Mouse (Mus musculus) ES-E14 (cell line): ENCODE results near the gene Hrg. TPM values are rescaled to one million over a fixed set of nuclear protein-coding genes. Genes with fewer than 3 reads are reported as not detected.
"Not testable (repeated sequence)": the region's sequence is repeated elsewhere in the genome, so short reads cannot be mapped to it uniquely, and the experiment has no call there.

ENCODE experiments used
- DNase-seq: peaks from one replicate; pipeline ENCODE4 v3.0.0-alpha.2; 2013; ENCODE audit warnings: low read depth, low spot score
- H3K27ac ChIP-seq: 2 replicates; pipeline ENCODE4 v1.5.1; 2012; ENCODE audit warnings: low read depth, mild to moderate bottlenecking, low read length, moderate library complexity, mixed read lengths; ENCODE audit not compliant: poor library complexity, insufficient read depth, severe bottlenecking
- H3K36me3 ChIP-seq: 2 replicates; pipeline ENCODE4 v1.6.1; 2012; ENCODE audit warnings: mild to moderate bottlenecking, low read length, moderate library complexity, mixed read lengths; ENCODE audit not compliant: control insufficient read depth, poor library complexity, insufficient read depth, severe bottlenecking
- H3K4me1 ChIP-seq, 2 experiments: fragments of 150-350 bp in 1 of 2; sonication (generic) in 1 of 2; 2 replicates each; pipeline ENCODE4 v1.6.1; 2012; ENCODE audit warnings: low read length in 2 of 2, mild to moderate bottlenecking in 1 of 2, mixed read lengths in 1 of 2; ENCODE audit not compliant: control insufficient read depth in 2 of 2, insufficient read depth in 2 of 2, poor library complexity in 1 of 2
- H3K4me3 ChIP-seq, 2 experiments: fragments of 150-350 bp in 1 of 2; sonication (generic) in 1 of 2; 2 replicates each; pipeline ENCODE4 v1.5.1; 2012; ENCODE audit warnings: low read length in 2 of 2, low read depth in 1 of 2, mild to moderate bottlenecking in 1 of 2, mixed read lengths in 1 of 2; ENCODE audit not compliant: insufficient read depth in 1 of 2, poor library complexity in 1 of 2, severe bottlenecking in 1 of 2
- H3K9ac ChIP-seq: 2 replicates; pipeline ENCODE4 v1.6.1; 2012; ENCODE audit warnings: low read depth, mild to moderate bottlenecking, low read length, mixed read lengths; ENCODE audit not compliant: poor library complexity, insufficient read depth, severe bottlenecking
- H3K9me3 ChIP-seq: fragments of 150-350 bp; sonication (generic); 2 replicates; pipeline ENCODE4 v1.6.1; 2012; ENCODE audit warnings: low read depth, mild to moderate bottlenecking, low read length; ENCODE audit not compliant: control insufficient read depth, insufficient read depth
- CHD2 ChIP-seq: IDR thresholded peaks from 2 replicates; pipeline ENCODE4 v1.6.1; 2014; ENCODE audit warnings: mild to moderate bottlenecking, low read depth, low read length, inconsistent platforms
- HCFC1 ChIP-seq: IDR thresholded peaks from 2 replicates; pipeline ENCODE4 v1.6.1; 2012; ENCODE audit warnings: low read length, inconsistent platforms, borderline replicate concordance; ENCODE audit not compliant: insufficient read depth
- MAFK ChIP-seq: IDR thresholded peaks from 2 replicates; pipeline ENCODE4 v1.6.1; 2014; ENCODE audit warnings: mild to moderate bottlenecking, low read depth, low read length, inconsistent platforms; ENCODE audit not compliant: insufficient read depth
- ZC3H11A ChIP-seq: IDR thresholded peaks from 2 replicates; pipeline ENCODE4 v1.6.1; 2012; ENCODE audit warnings: low read depth, mild to moderate bottlenecking, inconsistent platforms, low read length, borderline replicate concordance
- ZNF384 ChIP-seq: IDR thresholded peaks from 2 replicates; pipeline ENCODE4 v1.6.1; 2012; ENCODE audit warnings: low read depth, low read length, inconsistent platforms
- in situ Hi-C, 2 experiments: fragments of 600-800 bp; cut with MboI; formaldehyde crosslinking; loops; one replicate each; pipeline ENCODE4 v1.15.1; 2025; ENCODE audit warnings: low sequenced_read_pairs in 2 of 2, inconsistent platforms in 1 of 2; ENCODE audit not compliant: unreplicated experiment in 2 of 2
- total RNA-seq: library from RNA; depleted of rRNA; stranded (reverse); fragments of 300-350 nt; gene quantifications from 2 replicates; pipeline ENCODE4 v1.2.3, GENCODE M21; 2012; rRNA removed

Hrg gene
- total RNA-seq, 1 experiment: not detected

DNA sequence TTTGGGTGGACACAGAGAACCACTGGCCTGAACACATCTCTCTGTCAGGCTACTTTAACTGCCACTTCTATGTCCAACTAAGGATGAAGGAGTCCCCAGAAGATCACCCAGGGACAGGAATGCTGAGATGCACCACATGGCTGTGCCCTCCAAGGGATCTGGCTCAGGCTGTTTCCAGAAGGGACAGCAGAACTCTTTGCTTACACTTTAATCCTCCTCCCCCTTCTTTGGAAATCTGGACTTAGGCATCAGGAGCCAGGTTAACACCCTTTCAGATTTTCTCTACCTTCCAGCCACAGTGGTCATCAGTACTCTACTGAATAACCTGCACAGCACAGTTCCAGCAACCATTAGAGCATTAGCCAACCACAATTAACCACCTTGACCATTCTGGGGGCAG lies 12.4 kb downstream of the Hrg start:
- H3K36me3 ChIP-seq: no peaks in the 10 kb centered on the region
- H3K9me3 ChIP-seq: no peaks in the 10 kb centered on the region
- H3K4me1 ChIP-seq: no peaks in the 10 kb centered on the region
- in situ Hi-C loops: no loop called here
- H3K4me3 ChIP-seq: no peak overlapping the region
- no peak overlapping the region for H3K27ac ChIP-seq
- no peak for DNase-seq
- no peak overlapping the region for H3K9ac ChIP-seq
- no peak for TF ChIP-seq MAFK
- TF ChIP-seq ZNF384: no peak
- TF ChIP-seq CHD2: no peak
- no peak for TF ChIP-seq ZC3H11A
- no peak for TF ChIP-seq HCFC1

- H3K27ac ChIP-seq: no peak overlapping the region
- H3K36me3 ChIP-seq: no peaks in the 10 kb centered on the region
- no peak for DNase-seq
- H3K9ac ChIP-seq: no peak overlapping the region
- in situ Hi-C loops: no loop called here
- H3K4me3 ChIP-seq: no peak overlapping the region
- H3K9me3 ChIP-seq: no peaks in the 10 kb centered on the region
- TF ChIP-seq CHD2: no peak
- TF ChIP-seq MAFK: no peak
- TF ChIP-seq HCFC1: no peak
- no peak for TF ChIP-seq ZC3H11A
- TF ChIP-seq ZNF384: no peak
- H3K4me1 ChIP-seq: no peaks in the 10 kb centered on the region
These were observed 16.6 kb downstream of the Hrg start for GRCm38 (mm10) chr16:22967383-22968030.

DNA sequence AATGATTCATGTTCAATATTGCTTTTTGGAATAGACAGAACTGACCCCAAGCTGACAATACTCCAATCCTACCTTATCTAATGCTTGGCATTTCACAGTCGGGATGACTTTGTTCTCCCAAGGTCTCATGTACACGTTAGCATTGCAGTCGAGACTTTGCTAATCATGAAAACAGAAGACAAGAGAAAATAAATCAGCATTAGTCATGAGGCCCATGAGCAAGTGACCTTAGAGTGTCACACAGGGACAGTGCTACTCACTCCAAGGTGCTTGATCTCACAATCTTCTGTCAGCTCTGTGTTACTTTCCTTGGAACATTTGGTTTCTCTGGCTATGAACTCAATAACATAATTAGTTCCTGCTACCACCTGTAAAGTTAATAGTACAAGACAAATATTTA lies 46.1 kb downstream of the Hrg start:
- H3K4me3 ChIP-seq, in situ Hi-C loops, DNase-seq, H3K4me1 ChIP-seq, H3K27ac ChIP-seq, H3K9me3 ChIP-seq, H3K9ac ChIP-seq, H3K36me3 ChIP-seq: not testable (repeated sequence)

Other genes starting within 250 kb of the Hrg start
- gene Crygs, start 139.5 kb upstream of the Hrg start, total RNA-seq: not detected in 2 replicates
- gene Tbccd1, start 93.4 kb upstream of the Hrg start, total RNA-seq: 17.5 and 20.0 TPM in 2 replicates
- 140 and 155 TPM in 2 replicates for gene Dnajb11, start 93.2 kb upstream of the Hrg start, total RNA-seq
- gene Ahsg, start 59.8 kb upstream of the Hrg start, total RNA-seq: 1.1 and 1.8 TPM in 2 replicates
- gene Fetub, start 32.7 kb upstream of the Hrg start, total RNA-seq: 3.7 and 4.7 TPM in 2 replicates
- 0.22 TPM in 1 of 2 replicates, not detected in the other for gene Kng2, start 78.4 kb downstream of the Hrg start, total RNA-seq
- gene Kng1, start 106.8 kb downstream of the Hrg start, total RNA-seq: 0.32 and 0.49 TPM in 2 replicates
- gene Eif4a2, start 156.4 kb downstream of the Hrg start, total RNA-seq: 983 and 1,290 TPM in 2 replicates
- gene Rfc4, start 176.7 kb downstream of the Hrg start, total RNA-seq: 51.1 and 71.7 TPM in 2 replicates
- gene Adipoq, start 195.5 kb downstream of the Hrg start, total RNA-seq: 0.22 and 0.69 TPM in 2 replicates